Mouse (Mus musculus) limb, embryonic 13.5 days (tissue): ENCODE measurements around the gene Padi2. TPM values are rescaled to one million over a fixed set of nuclear protein-coding genes. Genes with fewer than 3 reads are reported as not detected.

Experiments
- ATAC-seq: fragments of 200-750 bp; cut with Nextera tagmentation; 2 replicates; pipeline ENCODE4 v1.8.0; 2017; ENCODE audit warnings: low read depth, moderate number of reproducible peaks, moderate TSS enrichment; ENCODE audit not compliant: low FRiP score
- H3K27ac ChIP-seq: fragments of 300-500 bp; sonication (generic); 2 replicates; pipeline ENCODE4 v1.5.1; 2015; ENCODE audit warnings: inconsistent platforms, mild to moderate bottlenecking, moderate library complexity
- H3K27me3 ChIP-seq: fragments of 300-500 bp; sonication (generic); 2 replicates; pipeline ENCODE4 v1.6.1; 2015; ENCODE audit warnings: mild to moderate bottlenecking, inconsistent platforms
- H3K36me3 ChIP-seq: fragments of 300-500 bp; sonication (generic); 2 replicates; pipeline ENCODE4 v1.6.1; 2015; ENCODE audit warnings: inconsistent platforms, mild to moderate bottlenecking, moderate library complexity
- H3K4me1 ChIP-seq: fragments of 300-500 bp; sonication (generic); 2 replicates; pipeline ENCODE4 v1.6.1; 2015; ENCODE audit warnings: inconsistent platforms
- H3K4me2 ChIP-seq: fragments of 300-500 bp; sonication (generic); replicated peaks from 2 replicates; pipeline ENCODE4 v1.6.1; 2015; ENCODE audit warnings: inconsistent platforms, mild to moderate bottlenecking, moderate library complexity
- H3K4me3 ChIP-seq: fragments of 300-500 bp; sonication (generic); 2 replicates; pipeline ENCODE4 v1.5.1; 2015; ENCODE audit warnings: moderate library complexity, mild to moderate bottlenecking, inconsistent platforms
- H3K9ac ChIP-seq: fragments of 300-500 bp; sonication (generic); 2 replicates; pipeline ENCODE4 v1.6.1; 2015; ENCODE audit warnings: mild to moderate bottlenecking, inconsistent platforms
- H3K9me3 ChIP-seq: fragments of 300-500 bp; sonication (generic); 2 replicates; pipeline ENCODE4 v1.6.1; 2016; ENCODE audit warnings: inconsistent platforms
- WGBS: fragments of 180-500 bp; shearing (Covaris S2); methylation state at CpG from one replicate; pipeline ENCODE4 v1.1.7; 2015; 5-methylcytosine and 5-hydroxymethylcytosine counted together
- polyA plus RNA-seq: library from polyadenylated mRNA; unstranded; fragments of >200 nt; fragmentation: Nextera tagmentation; extraction: Ambion mirVana; gene quantifications from 2 replicates; pipeline ENCODE4 v1.2.1, GENCODE M21; 2015

Padi2 gene
- polyA plus RNA-seq, 1 experiment from 2014 or later, result 1.3 TPM

GRCm38 (mm10) chr4:140986024-140986710, 80.0 kb downstream of the Padi2 start:
- H3K4me2 ChIP-seq, result peak overlapping the region; percentile 89
- H3K27me3 ChIP-seq, result no peaks in the 10 kb centered on the region
- peak overlapping the region; percentile 89 for H3K4me3 ChIP-seq
- no peak; the same call in 1 of the 2 replicates for ATAC-seq
- H3K9ac ChIP-seq, result peak overlapping the region; percentile 90
- 26% methylated on average over 15 of the region's 15 CpGs for WGBS
- H3K36me3 ChIP-seq, result peaks cover 6% of the 10 kb centered on the region; the same call in 1 of the 2 replicates
- peaks cover 36% of the 10 kb centered on the region for H3K4me1 ChIP-seq
- H3K27ac ChIP-seq, result no peak overlapping the region
- peaks cover 6% of the 10 kb centered on the region for H3K9me3 ChIP-seq

DNA sequence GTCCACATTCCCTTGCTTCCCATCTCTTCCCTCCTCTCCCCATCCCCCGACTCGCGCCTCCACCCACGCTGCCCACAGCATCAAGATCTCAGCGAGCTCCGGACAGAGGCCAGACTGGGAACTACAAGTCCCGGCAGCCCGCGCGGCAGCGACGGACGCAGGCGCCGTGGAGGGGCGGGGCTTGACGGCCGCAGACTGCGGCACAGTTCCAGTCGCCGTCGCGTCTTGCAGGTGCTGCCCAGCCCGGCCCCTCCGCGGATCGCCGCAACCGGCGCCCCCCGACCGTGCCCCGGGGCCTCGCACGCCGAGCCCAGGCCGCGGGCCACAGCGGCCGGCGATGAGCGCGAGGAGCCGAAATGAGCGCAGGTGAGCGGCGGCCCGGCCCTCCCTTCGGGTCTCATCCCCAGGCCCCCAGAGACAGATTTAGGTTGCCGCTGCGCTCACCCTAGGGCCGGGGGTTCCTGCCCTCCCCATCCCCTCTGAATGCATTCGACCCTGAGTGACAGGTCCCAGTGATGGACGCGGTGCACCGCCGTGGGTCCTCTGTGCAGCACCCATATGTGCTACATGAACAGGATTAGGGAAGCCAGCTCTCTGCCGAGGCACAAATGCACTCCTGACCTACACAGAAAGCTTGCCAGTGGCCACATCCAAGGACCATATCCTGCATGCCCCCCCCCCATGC, 80.7 kb downstream of the Padi2 start, which contains the start of gene Atp13a2:
TSS of gene Atp13a2 (plus strand) at position 163 of the 685 bp plus-strand sequence.
- Histone ChIP-seq H3K4me2 (peak within 1 kb of the TSS; percentile 89), H3K36me3 (peaks cover 8% of the 10 kb centered on the region; the same call in 1 of the 2 replicates), H3K4me3 (peak within 1 kb of the TSS; percentile 89), H3K9me3 (no peaks in the 10 kb centered on the region; the same call in 1 of the 2 replicates), H3K4me1 (peaks cover 36% of the 10 kb centered on the region), H3K9ac (peak within 1 kb of the TSS; percentile 90), H3K27me3 (no peaks in the 10 kb centered on the region), H3K27ac (no peak within 1 kb of the TSS)
- WGBS, result under 1% methylated on average over 42 of the region's 58 CpGs
- peak; percentile 91 for ATAC-seq

DNA sequence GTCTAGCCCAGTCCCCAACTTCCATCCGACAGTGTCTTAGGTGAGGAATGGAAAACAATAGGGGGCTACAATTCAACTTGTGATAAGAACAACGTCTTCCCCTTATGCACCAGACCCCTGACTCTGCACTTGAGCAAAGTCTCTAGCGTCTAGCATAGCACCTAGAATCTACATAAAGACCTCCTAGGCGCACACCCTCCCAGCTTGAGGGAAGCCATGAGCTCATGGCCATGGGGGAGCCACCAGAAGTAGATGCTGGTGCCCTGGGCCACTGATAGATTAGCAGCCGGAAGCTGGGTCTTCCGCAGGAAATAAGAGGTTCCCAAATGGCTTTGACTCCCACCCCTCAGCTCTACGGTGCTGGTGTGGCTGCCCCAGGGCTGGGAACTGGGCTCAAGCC, 81.3 kb downstream of the Padi2 start:
- Histone ChIP-seq H3K4me1 (peaks cover 36% of the 10 kb centered on the region), H3K4me2 (peak overlapping the region; percentile 89), H3K27ac (no peak overlapping the region), H3K9ac (peak overlapping the region; percentile 90), H3K36me3 (peaks cover 14% of the 10 kb centered on the region), H3K4me3 (peak overlapping the region; percentile 89), H3K27me3 (no peaks in the 10 kb centered on the region), H3K9me3 (no peaks in the 10 kb centered on the region)
- no peak for ATAC-seq
- 30% methylated on average over 7 of the region's 7 CpGs for WGBS

GRCm38 (mm10) chr4:140988706-140989290, 82.7 kb downstream of the Padi2 start:
- Histone ChIP-seq H3K9me3 (no peaks in the 10 kb centered on the region), H3K4me3 (no peak overlapping the region), H3K36me3 (peaks cover 27% of the 10 kb centered on the region), H3K4me1 (peaks cover 25% of the 10 kb centered on the region), H3K27ac (no peak overlapping the region), H3K9ac (0 out of 2 replicates have a peak overlapping the region, but pooled peaks have one; percentile 39), H3K27me3 (no peaks in the 10 kb centered on the region), H3K4me2 (0 out of 2 replicates have a peak overlapping the region, but pooled peaks have one; percentile 89)
- WGBS, result 60% methylated on average over 7 of the region's 7 CpGs
- no peak for ATAC-seq

GRCm38 (mm10) chr4:140989447-140989846, 83.3 kb downstream of the Padi2 start:
- no peak overlapping the region for H3K27ac ChIP-seq
- no peak overlapping the region for H3K4me2 ChIP-seq
- H3K36me3 ChIP-seq, result peaks cover 33% of the 10 kb centered on the region
- H3K9ac ChIP-seq, result peak overlapping the region; percentile 39; the same call in 1 of the 2 replicates
- no peak overlapping the region for H3K4me3 ChIP-seq
- no peaks in the 10 kb centered on the region for H3K27me3 ChIP-seq
- WGBS, result 90% methylated on average over 14 of the region's 14 CpGs
- H3K4me1 ChIP-seq, result peaks cover 25% of the 10 kb centered on the region
- H3K9me3 ChIP-seq, result no peaks in the 10 kb centered on the region
- ATAC-seq, result no peak

GRCm38 (mm10) chr4:140992215-140992614, 86.1 kb downstream of the Padi2 start:
- no peak overlapping the region for H3K4me2 ChIP-seq
- 86% methylated on average over 20 of the region's 20 CpGs for WGBS
- H3K9me3 ChIP-seq, result no peaks in the 10 kb centered on the region
- H3K4me1 ChIP-seq, result peaks cover 19% of the 10 kb centered on the region
- ATAC-seq, result no peak
- no peak overlapping the region for H3K27ac ChIP-seq
- H3K4me3 ChIP-seq, result no peak overlapping the region
- no peak overlapping the region for H3K9ac ChIP-seq
- no peaks in the 10 kb centered on the region for H3K27me3 ChIP-seq
- H3K36me3 ChIP-seq, result peaks cover 61% of the 10 kb centered on the region

- 90% methylated on average over 8 of the region's 8 CpGs for WGBS
- H3K27ac ChIP-seq, result no peak overlapping the region
- no peak overlapping the region for H3K4me3 ChIP-seq
- no peak overlapping the region for H3K9ac ChIP-seq
- H3K4me2 ChIP-seq, result no peak overlapping the region
- H3K9me3 ChIP-seq, result no peaks in the 10 kb centered on the region
- no peaks in the 10 kb centered on the region for H3K27me3 ChIP-seq
- H3K36me3 ChIP-seq, result peaks cover 76% of the 10 kb centered on the region
- ATAC-seq, result no peak
- H3K4me1 ChIP-seq, result peaks cover 2% of the 10 kb centered on the region
Measured at GRCm38 (mm10) chr4:140993846-140994245, 87.7 kb downstream of the Padi2 start.

DNA sequence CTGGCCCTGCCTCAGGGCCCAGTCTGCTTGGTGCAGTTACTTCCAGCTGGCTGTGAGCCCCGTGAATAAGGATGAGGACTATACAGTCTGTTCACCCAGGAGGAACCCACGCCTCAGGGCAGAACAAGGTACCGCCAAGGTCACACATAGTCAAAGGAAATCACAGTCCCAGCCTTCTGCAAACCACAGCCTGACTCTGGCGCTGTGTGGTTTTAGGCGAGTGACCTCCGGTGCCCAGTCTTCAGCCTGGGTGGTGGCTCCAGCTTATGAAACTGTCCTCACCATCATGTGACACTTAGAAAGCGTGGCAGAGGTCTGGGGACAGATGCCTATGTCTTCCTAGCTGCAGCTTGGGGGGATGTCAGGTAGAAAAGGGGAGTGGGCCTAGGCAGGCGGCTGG, 89.7 kb downstream of the Padi2 start:
- H3K4me2 ChIP-seq, result no peak overlapping the region
- no peak overlapping the region for H3K27ac ChIP-seq
- H3K9me3 ChIP-seq, result no peaks in the 10 kb centered on the region
- H3K36me3 ChIP-seq, result peaks cover 91% of the 10 kb centered on the region
- no peaks in the 10 kb centered on the region for H3K27me3 ChIP-seq
- H3K4me1 ChIP-seq, result no peaks in the 10 kb centered on the region
- no peak overlapping the region for H3K9ac ChIP-seq
- 85% methylated on average over 8 of the region's 8 CpGs for WGBS
- no peak overlapping the region for H3K4me3 ChIP-seq
- ATAC-seq, result no peak

DNA sequence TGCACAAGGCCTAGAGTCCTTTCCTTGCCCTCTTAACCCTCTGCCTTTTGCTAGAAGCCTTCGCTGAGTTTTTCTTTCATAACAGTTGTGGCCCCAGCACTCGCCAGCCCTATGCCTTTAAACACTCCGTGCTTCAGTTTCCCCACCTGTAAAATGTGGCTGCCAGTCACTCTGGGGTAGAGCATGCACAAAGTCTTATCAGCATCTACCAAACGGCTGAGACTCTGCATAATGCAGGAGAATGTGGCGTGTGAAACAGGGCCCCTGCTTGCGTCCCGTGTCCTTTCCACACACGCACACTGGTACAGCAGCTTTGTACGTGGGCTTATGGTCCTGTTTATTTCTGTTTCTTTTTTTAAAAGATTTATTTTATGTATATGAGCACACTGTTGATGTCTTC, 90.7 kb downstream of the Padi2 start:
- H3K4me2 ChIP-seq, result no peak overlapping the region
- no peaks in the 10 kb centered on the region for H3K27me3 ChIP-seq
- peaks cover 98% of the 10 kb centered on the region for H3K36me3 ChIP-seq
- H3K4me3 ChIP-seq, result no peak overlapping the region
- no peaks in the 10 kb centered on the region for H3K4me1 ChIP-seq
- no peak overlapping the region for H3K27ac ChIP-seq
- H3K9ac ChIP-seq, result no peak overlapping the region
- WGBS, result 95% methylated on average over 9 of the region's 9 CpGs
- no peak for ATAC-seq
- H3K9me3 ChIP-seq, result no peaks in the 10 kb centered on the region

Other genes with a start within 250 kb of the Padi2 start
- gene Arhgef10l, start 240.3 kb upstream of the Padi2 start, polyA plus RNA-seq, result 14.9 TPM in 2 replicates
- gene Rcc2, start 205.8 kb upstream of the Padi2 start, polyA plus RNA-seq, result 32.8 and 41.5 TPM in 2 replicates
- gene Padi6, start 163.7 kb upstream of the Padi2 start, polyA plus RNA-seq, result 0.10 TPM in 1 of 2 replicates, not detected in the other
- gene Padi4, start 132.1 kb upstream of the Padi2 start, polyA plus RNA-seq, result 0.06 TPM in 1 of 2 replicates, not detected in the other
- gene Padi3, start 95.7 kb upstream of the Padi2 start, polyA plus RNA-seq, result 0.26 and 0.28 TPM in 2 replicates
- gene Padi1, start 60.6 kb upstream of the Padi2 start, polyA plus RNA-seq, result 0.20 and 0.25 TPM in 2 replicates
- gene Sdhb, start 54.9 kb downstream of the Padi2 start, polyA plus RNA-seq, result 387 and 396 TPM in 2 replicates
- gene Atp13a2, start 80.5 kb downstream of the Padi2 start, polyA plus RNA-seq, result 37.4 and 41.8 TPM in 2 replicates
- gene Mfap2, start 104.1 kb downstream of the Padi2 start, polyA plus RNA-seq, result 757 and 803 TPM in 2 replicates
- 7.2 and 8.0 TPM in 2 replicates for gene Crocc, start 154.2 kb downstream of the Padi2 start, polyA plus RNA-seq
- 88.7 and 92.3 TPM in 2 replicates for gene Necap2, start 172.0 kb downstream of the Padi2 start, polyA plus RNA-seq
- gene Spata21, start 182.0 kb downstream of the Padi2 start, polyA plus RNA-seq, result 0.08 and 0.20 TPM in 2 replicates
- 43.6 and 44.2 TPM in 2 replicates for gene Szrd1, start 233.4 kb downstream of the Padi2 start, polyA plus RNA-seq
- gene Fbxo42, start 241.6 kb downstream of the Padi2 start, polyA plus RNA-seq, result 27.2 and 27.7 TPM in 2 replicates